Mouse (Mus musculus) naive thymus-derived CD4-positive, alpha-beta T cell, adult 2 months (primary cell): Measurements from ENCODE around the gene Clpx.

ENCODE experiments used
- DNase-seq: peaks from one replicate; pipeline ENCODE4 v3.0.0-alpha.2; 2011; ENCODE audit warnings: low read depth

The Clpx gene

GRCm38 (mm10) chr9:65292421-65292820, 1.6 kb upstream of the Clpx start:
- no peak for DNase-seq

GRCm38 (mm10) chr9:65293119-65293518, 941 bp upstream of the Clpx start:
- peak; percentile 56 for DNase-seq

- DNase-seq = no peak
These were observed 484 bp upstream of the Clpx start for GRCm38 (mm10) chr9:65293580-65293972.

- peak; percentile 13 for DNase-seq
These were observed 787 bp downstream of the Clpx start for GRCm38 (mm10) chr9:65294716-65295378.

- DNase-seq = no peak
These were observed 3.0 kb downstream of the Clpx start for GRCm38 (mm10) chr9:65297056-65297455.

DNA sequence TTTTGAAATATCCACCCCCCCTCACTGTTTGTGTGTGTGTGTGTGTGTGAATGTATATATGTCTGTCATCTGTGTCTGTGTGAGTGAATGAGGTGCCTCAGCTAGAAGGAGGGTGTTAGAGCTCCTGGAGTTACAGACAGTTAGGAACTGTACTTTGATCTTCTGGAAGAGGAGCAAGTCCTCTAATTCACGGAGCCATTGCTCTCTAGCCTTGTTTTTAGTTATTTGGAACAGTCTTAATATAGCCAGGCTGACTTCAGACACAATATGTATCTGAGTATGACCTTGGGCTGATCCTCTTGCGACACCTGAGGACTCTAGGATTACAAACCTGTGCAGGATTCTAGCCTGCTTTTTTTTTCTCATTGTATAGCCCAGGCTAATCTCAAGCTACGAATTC, 4.7 kb downstream of the Clpx start:
- DNase-seq = no peak

DNA sequence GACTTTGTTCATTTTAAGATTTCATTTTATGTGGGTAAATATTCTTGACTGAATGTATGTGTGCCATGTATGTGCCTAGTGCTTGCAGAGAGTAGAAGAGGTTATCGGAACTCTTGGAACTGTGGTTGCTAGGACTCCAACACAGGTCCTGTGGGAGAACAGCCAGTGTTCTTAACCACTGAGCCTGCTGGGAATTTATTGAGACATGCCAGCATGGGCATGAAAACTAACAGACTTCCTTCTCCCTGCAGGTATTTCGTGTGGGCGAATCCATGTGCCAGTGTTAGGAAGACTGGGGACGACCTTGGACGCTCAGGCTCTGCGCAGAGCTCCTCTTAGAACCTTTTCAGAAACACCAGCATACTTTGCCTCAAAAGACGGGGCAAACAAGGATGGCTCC, 5.6 kb downstream of the Clpx start:
- DNase-seq = no peak

GRCm38 (mm10) chr9:65302327-65302983, 8.4 kb downstream of the Clpx start:
- DNase-seq = no peak

DNA sequence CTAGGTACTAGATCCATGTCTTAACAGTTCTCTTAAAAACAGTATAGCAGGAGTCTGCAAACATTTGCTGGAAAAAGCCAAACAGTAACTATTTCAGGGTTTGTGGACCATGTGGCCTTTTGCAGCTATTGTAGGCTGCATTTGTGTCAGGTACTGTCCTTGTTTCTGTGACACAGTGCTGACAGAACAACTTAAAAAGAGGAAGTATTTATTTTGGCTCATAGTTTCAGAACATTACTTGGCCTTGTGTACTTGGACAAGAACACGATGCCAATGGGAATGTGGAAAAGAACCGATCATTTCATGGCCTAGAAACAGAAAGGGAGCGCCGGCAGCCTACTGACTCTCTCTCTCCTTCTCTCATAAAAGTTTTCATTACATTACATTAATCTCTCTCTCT, 9.5 kb downstream of the Clpx start:
- DNase-seq = no peak

- DNase-seq = no peak
These were observed 10.2 kb downstream of the Clpx start for GRCm38 (mm10) chr9:65304300-65304699.

GRCm38 (mm10) chr9:65306672-65307071, 12.6 kb downstream of the Clpx start:
- DNase-seq = no peak

- DNase-seq = no peak
These were observed 14.0 kb downstream of the Clpx start for GRCm38 (mm10) chr9:65308011-65308410.

- DNase-seq = peak; percentile 18
These were observed 18.8 kb downstream of the Clpx start for GRCm38 (mm10) chr9:65312669-65313357.

- DNase-seq = no peak
These were observed 19.8 kb downstream of the Clpx start for GRCm38 (mm10) chr9:65313846-65314245.

DNA sequence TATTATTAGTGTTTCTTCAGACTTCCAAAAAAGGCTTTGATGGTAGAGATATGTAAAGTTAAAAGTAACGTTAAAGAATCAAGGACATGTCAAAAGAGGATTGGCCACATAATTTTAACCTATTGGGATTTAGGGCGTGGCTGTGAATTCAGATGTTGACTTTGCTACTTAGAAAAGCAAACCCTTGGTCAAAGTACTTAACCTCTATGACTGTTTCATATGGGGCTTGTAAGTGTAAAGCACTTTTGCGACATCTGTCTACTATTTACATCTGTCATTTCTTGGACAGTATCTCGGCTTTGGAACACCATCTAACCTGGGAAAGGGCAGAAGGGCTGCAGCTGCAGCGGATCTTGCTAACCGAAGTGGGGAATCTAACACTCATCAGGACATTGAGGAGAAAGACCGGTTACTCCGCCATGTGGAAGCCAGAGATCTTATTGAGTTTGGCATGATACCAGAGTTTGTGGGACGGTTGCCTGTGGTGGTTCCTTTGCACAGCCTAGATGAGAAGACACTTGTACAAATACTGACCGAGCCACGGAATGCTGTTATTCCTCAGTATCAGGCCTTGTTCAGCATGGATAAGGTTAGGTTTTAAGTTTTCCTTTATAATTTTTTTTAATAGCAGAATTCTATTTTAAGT, 28.3 kb downstream of the Clpx start:
- no peak for DNase-seq

DNA sequence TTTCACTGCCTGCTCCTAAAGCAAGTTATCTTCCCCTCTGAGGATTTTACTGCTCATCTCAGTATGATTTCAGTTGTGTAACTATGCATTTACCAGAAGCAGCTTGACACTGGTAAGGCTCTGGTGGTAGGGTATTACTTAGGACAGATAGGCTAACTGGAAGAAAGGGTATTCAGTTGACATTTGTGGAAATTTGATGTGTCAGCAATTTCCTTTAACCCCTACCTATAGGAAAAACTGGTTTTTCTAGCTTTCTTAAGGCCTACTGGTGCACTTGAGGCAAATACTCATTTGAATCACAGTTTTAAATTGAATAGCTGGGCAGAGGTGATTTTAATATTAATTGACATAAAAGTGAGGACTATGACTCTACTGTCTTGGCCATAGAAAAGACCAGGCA, 31.9 kb downstream of the Clpx start:
- DNase-seq = no peak

GRCm38 (mm10) chr9:65327371-65327770, 33.3 kb downstream of the Clpx start:
- DNase-seq = no peak

DNA sequence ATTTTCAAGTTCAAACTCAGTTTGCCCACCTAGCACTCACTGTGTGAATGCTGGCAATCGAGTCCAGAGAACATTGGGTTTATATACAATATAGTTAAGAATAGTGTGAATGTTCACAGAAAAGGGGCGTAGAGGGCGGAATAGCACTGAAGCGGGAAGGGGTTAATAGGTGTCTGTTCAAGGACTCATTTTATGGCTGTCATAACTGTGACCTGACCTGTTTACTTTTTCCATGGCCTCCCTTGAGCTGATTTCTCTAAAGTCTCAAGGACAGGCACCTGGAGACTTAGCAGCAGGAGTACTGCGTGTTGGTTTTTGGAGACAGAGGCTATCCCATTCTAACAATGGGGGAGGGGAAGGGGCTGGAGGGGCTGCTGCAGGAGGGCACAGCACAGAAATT, 39.9 kb downstream of the Clpx start:
- DNase-seq = no peak

DNA sequence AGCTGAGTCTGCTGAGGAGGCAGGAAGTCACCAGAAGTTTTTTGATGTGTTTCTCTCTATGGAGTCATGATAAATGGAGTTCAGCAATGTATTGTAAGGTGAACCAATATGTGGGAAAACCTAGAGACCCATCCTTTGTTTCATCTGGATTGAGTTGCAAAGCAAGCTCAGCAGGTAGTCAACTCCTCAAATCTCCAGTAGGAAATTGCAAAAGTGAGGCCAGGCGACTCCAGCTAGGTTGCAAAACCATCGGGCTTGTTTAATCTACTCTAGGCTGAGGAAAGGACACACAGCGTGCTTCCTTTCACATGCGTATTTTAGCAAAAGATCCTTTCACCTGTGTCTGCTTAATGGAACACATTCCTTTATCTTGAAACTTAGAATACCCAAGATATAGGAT, 45.1 kb downstream of the Clpx start:
- no peak for DNase-seq

DNA sequence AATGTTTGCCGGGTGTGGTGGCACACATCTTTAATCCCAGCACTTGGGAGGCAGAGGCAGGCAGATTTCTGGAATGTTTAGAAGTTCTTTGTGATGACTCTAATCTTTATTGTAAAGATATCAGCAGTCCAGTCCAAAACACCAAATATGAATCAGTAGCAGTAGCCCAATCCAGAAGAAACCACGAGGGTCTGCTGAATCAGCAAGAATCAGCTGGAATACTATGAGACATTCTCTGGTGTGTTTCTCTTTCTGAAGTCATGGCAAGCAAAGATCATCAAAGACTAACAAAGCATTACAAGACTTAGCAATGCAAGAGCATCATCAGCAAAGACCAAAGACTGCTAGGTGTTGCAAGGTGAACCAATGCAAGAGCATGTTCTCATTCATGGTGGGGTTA, 46.4 kb downstream of the Clpx start:
- no peak for DNase-seq

- DNase-seq = peak; percentile 12
These were observed 51.4 kb downstream of the Clpx start for GRCm38 (mm10) chr9:65345439-65345838.

DNA sequence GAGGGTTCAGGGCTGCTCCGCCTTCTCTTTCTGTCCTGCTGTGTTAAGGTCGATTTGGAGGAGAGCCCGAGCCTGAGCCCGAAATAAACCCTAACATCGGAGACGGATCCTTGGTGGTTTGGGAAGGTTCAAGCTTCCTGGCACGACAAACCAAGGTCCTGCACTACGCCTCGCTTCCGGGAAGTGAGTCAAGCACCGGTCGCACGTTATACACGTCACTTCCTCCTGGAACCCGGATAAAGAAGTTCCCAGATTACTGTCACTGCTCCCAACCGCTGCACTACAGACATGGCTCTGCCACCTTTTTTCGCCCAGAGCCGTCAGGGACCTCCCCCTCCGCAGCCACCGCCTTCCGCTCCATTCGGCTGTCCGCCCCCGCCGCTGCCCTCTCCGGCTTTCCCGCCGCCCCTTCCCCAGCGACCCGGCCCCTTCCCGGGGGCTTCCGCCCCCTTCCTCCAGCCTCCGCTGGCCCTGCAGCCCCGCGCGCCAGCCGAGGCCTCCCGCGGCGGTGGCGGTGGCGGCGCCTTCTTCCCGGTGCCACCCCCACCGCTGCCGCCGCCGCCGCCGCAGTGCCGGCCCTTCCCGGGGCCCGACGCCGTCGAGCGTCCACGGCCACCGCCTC, 51.9 kb downstream of the Clpx start, which contains the start of gene Pdcd7:
Gene Pdcd7 (plus strand): TSS at position 251 of the 622 bp plus-strand sequence.
- DNase-seq = peak; percentile 92
